Mouse (Mus musculus): Measurements from ENCODE around the gene Scml4. TPM values are rescaled to one million over a fixed set of nuclear protein-coding genes. Genes with fewer than 3 reads are reported as not detected.
A peak's percentile ranks its signal among the peaks of the same experiment; 100 is the strongest.

Gene Scml4
- polyA plus RNA-seq, 1 experiment, result 2.3 TPM

GRCm38 (mm10) chr10:43002721-43003465 lies 142.7 kb downstream of the Scml4 start:
- no peaks in the 10 kb centered on the region for H3K79me2 ChIP-seq (ENCODE audit: control insufficient read depth, insufficient read depth)
- H3K79me3 ChIP-seq (ENCODE audit: low read depth), result no peaks in the 10 kb centered on the region
- no peak overlapping the region for H3K4me3 ChIP-seq (ENCODE audit: insufficient read depth, poor library complexity, severe bottlenecking)
- no peak for TF ChIP-seq USF1 (IDR thresholded peaks at IDR 0.05; ENCODE audit: low read depth)
- no peak for TF ChIP-seq MAX (IDR thresholded peaks at IDR 0.05)
- TF ChIP-seq CTCF (IDR thresholded peaks at IDR 0.05; ENCODE audit: control insufficient read depth, insufficient read depth, insufficient read length), result no peak
- TF ChIP-seq MYOD1 (IDR thresholded peaks at IDR 0.05; ENCODE audit: control insufficient read depth, insufficient read length, low read depth), result no peak
- no peak for TF ChIP-seq FOSL1 (IDR thresholded peaks at IDR 0.05; ENCODE audit: insufficient read depth, low read length, poor library complexity, severe bottlenecking)
- TF ChIP-seq MYOG (IDR thresholded peaks at IDR 0.05; ENCODE audit: control insufficient read depth, extremely low read depth, insufficient read length), result no peak
- TF ChIP-seq CEBPB (IDR thresholded peaks at IDR 0.05; ENCODE audit: low read depth), result no peak
- H3ac ChIP-seq (ENCODE audit: control insufficient read depth, insufficient read length, low read depth), result no peak overlapping the region
- no peaks in the 10 kb centered on the region for H3K27me3 ChIP-seq (ENCODE audit: control insufficient read depth, insufficient read depth, insufficient read length)
- H3K36me3 ChIP-seq (ENCODE audit: control insufficient read depth, insufficient read depth), result no peaks in the 10 kb centered on the region

GRCm38 (mm10) chr10:43003466-43003757 lies 143.2 kb downstream of the Scml4 start:
- H3K27me3 ChIP-seq (ENCODE audit: control insufficient read depth, insufficient read depth, insufficient read length), result no peaks in the 10 kb centered on the region
- H3ac ChIP-seq (ENCODE audit: control insufficient read depth, insufficient read length, low read depth), result no peak overlapping the region
- H3K79me2 ChIP-seq (ENCODE audit: control insufficient read depth, insufficient read depth), result no peaks in the 10 kb centered on the region
- H3K36me3 ChIP-seq (ENCODE audit: control insufficient read depth, insufficient read depth), result no peaks in the 10 kb centered on the region
- no peak overlapping the region for H3K4me3 ChIP-seq (ENCODE audit: insufficient read depth, poor library complexity, severe bottlenecking)
- TF ChIP-seq CTCF (IDR thresholded peaks at IDR 0.05; ENCODE audit: control insufficient read depth, insufficient read depth, insufficient read length) (no peak), MAX (IDR thresholded peaks at IDR 0.05) (no peak), FOSL1 (IDR thresholded peaks at IDR 0.05; ENCODE audit: insufficient read depth, low read length, poor library complexity, severe bottlenecking) (no peak), MYOD1 (IDR thresholded peaks at IDR 0.05; ENCODE audit: control insufficient read depth, insufficient read length, low read depth) (no peak), MYOG (IDR thresholded peaks at IDR 0.05; ENCODE audit: control insufficient read depth, extremely low read depth, insufficient read length) (no peak), CEBPB (IDR thresholded peaks at IDR 0.05; ENCODE audit: low read depth) (no peak), USF1 (IDR thresholded peaks at IDR 0.05; ENCODE audit: low read depth) (no peak)
- H3K79me3 ChIP-seq (ENCODE audit: low read depth), result no peaks in the 10 kb centered on the region

GRCm38 (mm10) chr10:43004174-43004734 lies 144.1 kb downstream of the Scml4 start:
- Histone ChIP-seq H3K27me3 (ENCODE audit: control insufficient read depth, insufficient read depth, insufficient read length) (no peaks in the 10 kb centered on the region), H3ac (ENCODE audit: control insufficient read depth, insufficient read length, low read depth) (no peak overlapping the region), H3K79me2 (ENCODE audit: control insufficient read depth, insufficient read depth) (no peaks in the 10 kb centered on the region), H3K36me3 (ENCODE audit: control insufficient read depth, insufficient read depth) (no peaks in the 10 kb centered on the region), H3K79me3 (ENCODE audit: low read depth) (no peaks in the 10 kb centered on the region), H3K4me3 (ENCODE audit: insufficient read depth, poor library complexity, severe bottlenecking) (no peak overlapping the region)
- peak; percentile 5 for TF ChIP-seq CTCF (IDR thresholded peaks at IDR 0.05; ENCODE audit: control insufficient read depth, insufficient read depth, insufficient read length)
- no peak for TF ChIP-seq MAX (IDR thresholded peaks at IDR 0.05)

GRCm38 (mm10) chr10:43005031-43005430 lies 144.9 kb downstream of the Scml4 start:
- H3K79me3 ChIP-seq (ENCODE audit: low read depth), result no peaks in the 10 kb centered on the region
- TF ChIP-seq MAX (IDR thresholded peaks at IDR 0.05), result no peak
- no peak for TF ChIP-seq FOSL1 (IDR thresholded peaks at IDR 0.05; ENCODE audit: insufficient read depth, low read length, poor library complexity, severe bottlenecking)
- TF ChIP-seq MYOD1 (IDR thresholded peaks at IDR 0.05; ENCODE audit: control insufficient read depth, insufficient read length, low read depth), result no peak
- TF ChIP-seq CTCF (IDR thresholded peaks at IDR 0.05; ENCODE audit: control insufficient read depth, insufficient read depth, insufficient read length), result no peak
- no peak for TF ChIP-seq MYOG (IDR thresholded peaks at IDR 0.05; ENCODE audit: control insufficient read depth, extremely low read depth, insufficient read length)
- TF ChIP-seq USF1 (IDR thresholded peaks at IDR 0.05; ENCODE audit: low read depth), result no peak
- TF ChIP-seq CEBPB (IDR thresholded peaks at IDR 0.05; ENCODE audit: low read depth), result no peak
- no peaks in the 10 kb centered on the region for H3K79me2 ChIP-seq (ENCODE audit: control insufficient read depth, insufficient read depth)
- no peaks in the 10 kb centered on the region for H3K27me3 ChIP-seq (ENCODE audit: control insufficient read depth, insufficient read depth, insufficient read length)
- H3K4me3 ChIP-seq (ENCODE audit: insufficient read depth, poor library complexity, severe bottlenecking), result no peak overlapping the region
- no peaks in the 10 kb centered on the region for H3K36me3 ChIP-seq (ENCODE audit: control insufficient read depth, insufficient read depth)
- no peak overlapping the region for H3ac ChIP-seq (ENCODE audit: control insufficient read depth, insufficient read length, low read depth)

GRCm38 (mm10) chr10:43005677-43006076 lies 145.5 kb downstream of the Scml4 start:
- no peaks in the 10 kb centered on the region for H3K27me3 ChIP-seq (ENCODE audit: control insufficient read depth, insufficient read depth, insufficient read length)
- no peaks in the 10 kb centered on the region for H3K79me3 ChIP-seq (ENCODE audit: low read depth)
- H3K79me2 ChIP-seq (ENCODE audit: control insufficient read depth, insufficient read depth), result no peaks in the 10 kb centered on the region
- H3K36me3 ChIP-seq (ENCODE audit: control insufficient read depth, insufficient read depth), result no peaks in the 10 kb centered on the region
- no peak overlapping the region for H3ac ChIP-seq (ENCODE audit: control insufficient read depth, insufficient read length, low read depth)
- no peak for TF ChIP-seq MYOD1 (IDR thresholded peaks at IDR 0.05; ENCODE audit: control insufficient read depth, insufficient read length, low read depth)
- no peak for TF ChIP-seq USF1 (IDR thresholded peaks at IDR 0.05; ENCODE audit: low read depth)
- no peak for TF ChIP-seq MAX (IDR thresholded peaks at IDR 0.05)
- TF ChIP-seq MYOG (IDR thresholded peaks at IDR 0.05; ENCODE audit: control insufficient read depth, extremely low read depth, insufficient read length), result no peak
- TF ChIP-seq CEBPB (IDR thresholded peaks at IDR 0.05; ENCODE audit: low read depth), result no peak
- no peak for TF ChIP-seq CTCF (IDR thresholded peaks at IDR 0.05; ENCODE audit: control insufficient read depth, insufficient read depth, insufficient read length)
- no peak for TF ChIP-seq FOSL1 (IDR thresholded peaks at IDR 0.05; ENCODE audit: insufficient read depth, low read length, poor library complexity, severe bottlenecking)
- H3K4me3 ChIP-seq (ENCODE audit: insufficient read depth, poor library complexity, severe bottlenecking), result no peak overlapping the region

GRCm38 (mm10) chr10:43006534-43006933 lies 146.4 kb downstream of the Scml4 start:
- Histone ChIP-seq H3K27me3 (ENCODE audit: control insufficient read depth, insufficient read depth, insufficient read length) (no peaks in the 10 kb centered on the region), H3K79me2 (ENCODE audit: control insufficient read depth, insufficient read depth) (no peaks in the 10 kb centered on the region), H3K36me3 (ENCODE audit: control insufficient read depth, insufficient read depth) (no peaks in the 10 kb centered on the region), H3ac (ENCODE audit: control insufficient read depth, insufficient read length, low read depth) (no peak overlapping the region), H3K79me3 (ENCODE audit: low read depth) (no peaks in the 10 kb centered on the region), H3K4me3 (ENCODE audit: insufficient read depth, poor library complexity, severe bottlenecking) (no peak overlapping the region)
- TF ChIP-seq USF1 (IDR thresholded peaks at IDR 0.05; ENCODE audit: low read depth) (no peak), CTCF (IDR thresholded peaks at IDR 0.05; ENCODE audit: control insufficient read depth, insufficient read depth, insufficient read length) (no peak), MYOD1 (IDR thresholded peaks at IDR 0.05; ENCODE audit: control insufficient read depth, insufficient read length, low read depth) (no peak), FOSL1 (IDR thresholded peaks at IDR 0.05; ENCODE audit: insufficient read depth, low read length, poor library complexity, severe bottlenecking) (no peak), CEBPB (IDR thresholded peaks at IDR 0.05; ENCODE audit: low read depth) (no peak), MAX (IDR thresholded peaks at IDR 0.05) (no peak), MYOG (IDR thresholded peaks at IDR 0.05; ENCODE audit: control insufficient read depth, extremely low read depth, insufficient read length) (no peak)

Data from C2C12 (cell line).